Mouse (Mus musculus) gastrocnemius, postnatal 4 days (tissue): ENCODE measurements at regions not wholly inside any gene's neighbourhood (a gene's known extent, or its start where the extent isn't known, plus 50 kb on each side); places are given as distances from the start of the nearest gene placed in this dataset.

Experiments used
- DNase-seq, 2 experiments: peaks; one replicate each; pipeline ENCODE4 v3.0.0; 2021 to 2022; ENCODE audit warnings: low spot score in 2 of 2, mixed read lengths in 2 of 2

GRCm38 (mm10) chr4:69754567-69754966 lies 655.7 kb downstream of the Cdk5rap2 start:
- no peak for DNase-seq

- no peak for DNase-seq
Measured at GRCm38 (mm10) chr4:69753086-69753485, 657.2 kb downstream of the Cdk5rap2 start.

GRCm38 (mm10) chr4:69739833-69740510 lies 670.3 kb downstream of the Cdk5rap2 start:
- DNase-seq = no peak
